Mouse (Mus musculus) kidney, embryonic 14.5 days (tissue): Measurements from ENCODE around the gene Isyna1. TPM values are rescaled to one million over a fixed set of nuclear protein-coding genes. Genes with fewer than 3 reads are reported as not detected.

Source experiments
- ATAC-seq: fragments of 200-750 bp; cut with Nextera tagmentation; 2 replicates; pipeline ENCODE4 v1.8.0; 2017; ENCODE audit warnings: moderate number of reproducible peaks, mild to moderate bottlenecking, moderate TSS enrichment, moderate library complexity; ENCODE audit not compliant: low FRiP score, low TSS enrichment
- H3K27ac ChIP-seq: fragments of 300-500 bp; sonication (generic); 2 replicates; pipeline ENCODE4 v1.5.1; 2014; ENCODE audit warnings: low read depth, mild to moderate bottlenecking, low read length, moderate library complexity, mixed read lengths
- H3K27me3 ChIP-seq: fragments of 300-500 bp; sonication (generic); 2 replicates; pipeline ENCODE4 v1.6.1; 2014; ENCODE audit warnings: mild to moderate bottlenecking, low read length; ENCODE audit not compliant: control insufficient read depth, insufficient read depth
- H3K36me3 ChIP-seq: fragments of 300-500 bp; sonication (generic); 2 replicates; pipeline ENCODE4 v1.6.1; 2014; ENCODE audit warnings: low read length, mixed read lengths; ENCODE audit not compliant: control insufficient read depth, insufficient read depth
- H3K4me1 ChIP-seq: fragments of 300-500 bp; sonication (generic); 2 replicates; pipeline ENCODE4 v1.6.1; 2014; ENCODE audit warnings: low read length, mixed read lengths; ENCODE audit not compliant: control insufficient read depth, insufficient read depth
- H3K4me2 ChIP-seq: fragments of 300-500 bp; sonication (generic); replicated peaks from 2 replicates; pipeline ENCODE4 v1.6.1; 2014; ENCODE audit warnings: low read depth, mild to moderate bottlenecking, low read length
- H3K4me3 ChIP-seq: fragments of 300-500 bp; sonication (generic); 2 replicates; pipeline ENCODE4 v1.5.1; 2014; ENCODE audit warnings: mild to moderate bottlenecking, low read length
- H3K9ac ChIP-seq: fragments of 300-500 bp; sonication (generic); 2 replicates; pipeline ENCODE4 v1.6.1; 2014; ENCODE audit warnings: low read depth, mild to moderate bottlenecking, low read length, moderate library complexity
- H3K9me3 ChIP-seq: fragments of 300-500 bp; sonication (generic); 2 replicates; pipeline ENCODE4 v1.6.1; 2016; ENCODE audit warnings: low read length; ENCODE audit not compliant: control insufficient read depth
- WGBS: fragments of 180-500 bp; shearing (Covaris S2); extraction: QIAGEN DNeasy Blood & Tissue Kit; methylation state at CpG from one replicate; pipeline ENCODE4 v1.1.7; 2014; 5-methylcytosine and 5-hydroxymethylcytosine counted together
- polyA plus RNA-seq: library from polyadenylated mRNA; unstranded; fragments of >200 nt; fragmentation: Nextera tagmentation; extraction: Ambion mirVana; gene quantifications from 2 replicates; pipeline ENCODE4 v1.2.1, GENCODE M21; 2014

The Isyna1 gene
- polyA plus RNA-seq, 1 experiment from 2014 or later, result 118 TPM

DNA sequence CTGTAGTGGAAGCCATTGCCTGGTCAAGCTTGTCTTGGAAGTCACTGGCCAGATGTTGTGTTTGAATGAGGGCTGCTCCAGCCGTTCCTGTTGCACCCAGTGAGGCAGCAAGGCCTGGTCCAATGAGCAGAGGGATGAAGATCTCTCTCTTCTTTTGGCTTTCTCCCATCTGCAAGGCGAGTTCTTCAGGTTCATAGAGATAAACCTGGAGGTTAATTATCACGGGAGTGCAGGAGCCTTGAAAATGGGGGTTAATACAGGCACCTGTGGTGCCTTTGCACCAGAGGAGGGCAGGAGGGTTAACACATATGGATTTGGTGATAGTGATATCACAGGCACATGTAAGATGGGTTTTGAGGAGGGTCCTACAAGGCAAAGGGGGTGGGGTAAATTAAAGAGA lies 28.0 kb downstream of the Isyna1 start:
- Histone ChIP-seq H3K4me2 (no peak overlapping the region), H3K36me3 (no peaks in the 10 kb centered on the region), H3K4me3 (no peak overlapping the region), H3K9me3 (no peaks in the 10 kb centered on the region), H3K27me3 (no peaks in the 10 kb centered on the region), H3K27ac (no peak overlapping the region), H3K4me1 (peaks cover 2% of the 10 kb centered on the region; the same call in 1 of the 2 replicates), H3K9ac (no peak overlapping the region)
- 63% methylated on average over 3 of the region's 3 CpGs for WGBS
- no peak for ATAC-seq

DNA sequence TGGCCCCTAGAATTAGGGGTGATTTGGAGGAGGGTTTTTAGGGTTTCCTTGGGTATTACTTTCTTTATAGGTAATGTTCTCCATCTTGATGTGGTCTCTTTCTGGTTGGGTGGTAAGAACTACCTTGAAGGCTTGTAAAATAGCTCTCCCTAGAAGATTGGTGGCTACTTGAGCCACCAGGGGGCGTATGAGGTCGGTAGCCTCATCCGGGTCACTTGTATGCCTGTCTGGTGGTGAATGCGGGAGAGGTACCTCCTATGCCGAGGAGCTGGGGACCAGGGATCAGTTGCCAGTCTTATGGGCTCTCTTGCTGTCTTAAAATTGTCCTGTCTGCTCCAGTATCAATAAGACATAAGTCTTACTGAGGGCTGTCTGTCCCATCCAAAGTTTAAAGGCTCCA lies 30.9 kb downstream of the Isyna1 start:
- 11% methylated on average over 5 of the region's 5 CpGs for WGBS
- H3K27ac ChIP-seq, result no peak overlapping the region

DNA sequence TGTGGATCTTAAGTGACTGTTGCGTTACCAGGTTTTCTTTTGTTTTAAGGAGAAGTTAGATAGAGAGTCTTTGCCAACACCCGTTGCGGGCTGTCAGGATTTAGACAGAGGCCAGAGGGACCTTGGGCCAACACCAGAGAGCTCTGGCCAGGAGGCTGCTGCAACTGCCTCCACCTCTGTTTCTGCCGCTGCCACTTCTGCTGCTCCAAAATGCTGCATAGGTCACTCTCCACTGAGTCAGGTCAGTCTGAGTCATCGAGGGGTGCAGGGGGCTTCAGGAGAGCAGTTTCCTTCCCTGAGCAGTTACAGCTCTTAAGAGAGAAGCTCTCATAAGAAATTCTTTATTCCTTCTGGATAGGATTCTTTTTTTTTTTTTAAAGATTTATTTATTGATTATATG lies 32.9 kb downstream of the Isyna1 start:
- no peak for ATAC-seq
- H3K4me3 ChIP-seq, result no peak overlapping the region
- no peak overlapping the region for H3K9ac ChIP-seq
- no peaks in the 10 kb centered on the region for H3K36me3 ChIP-seq
- no peak overlapping the region for H3K4me2 ChIP-seq
- whole genome bisulfite sequencing, result 82% methylated on average over 5 of the region's 5 CpGs
- H3K27me3 ChIP-seq, result no peaks in the 10 kb centered on the region
- H3K4me1 ChIP-seq, result peaks cover 21% of the 10 kb centered on the region; the same call in 1 of the 2 replicates
- no peaks in the 10 kb centered on the region for H3K9me3 ChIP-seq
- no peak overlapping the region for H3K27ac ChIP-seq

More for the DNA sequence above, 30.9 kb downstream of the Isyna1 start:
- no peak overlapping the region for H3K9ac ChIP-seq
- H3K9me3 ChIP-seq, result no peaks in the 10 kb centered on the region
- no peak overlapping the region for H3K4me3 ChIP-seq
- no peaks in the 10 kb centered on the region for H3K27me3 ChIP-seq
- no peaks in the 10 kb centered on the region for H3K36me3 ChIP-seq
- peaks cover 6% of the 10 kb centered on the region; the same call in 1 of the 2 replicates for H3K4me1 ChIP-seq
- no peak overlapping the region; the same call in 1 of the 2 replicates for H3K4me2 ChIP-seq
- ATAC-seq, result no peak

DNA sequence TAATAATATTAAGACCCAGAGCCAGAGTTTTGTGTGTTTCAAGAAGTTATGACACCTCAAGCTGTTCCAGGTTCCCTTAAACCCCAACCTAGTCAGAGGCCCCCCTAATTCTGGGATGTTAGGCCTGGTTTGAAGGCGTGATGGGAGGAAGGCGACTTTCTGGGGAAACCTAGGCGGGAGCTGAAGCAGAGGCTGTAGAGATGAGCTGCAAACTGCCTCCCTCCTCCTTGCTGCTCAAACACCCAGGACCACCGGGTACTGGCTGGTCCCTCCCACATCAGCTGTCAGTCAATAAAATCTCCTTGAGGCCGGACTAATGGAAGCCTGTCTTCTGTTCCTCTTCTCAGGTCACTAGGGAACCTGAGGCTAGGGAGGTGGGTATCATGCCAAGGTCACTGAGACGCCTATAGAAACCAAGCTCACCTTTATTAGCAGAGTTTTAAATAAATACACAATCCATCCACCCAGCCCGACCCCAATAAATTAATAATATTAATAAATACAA lies 34.9 kb downstream of the Isyna1 start:
- H3K9ac ChIP-seq, result peak overlapping the region; percentile 57; the same call in 1 of the 2 replicates
- H3K4me3 ChIP-seq, result peak overlapping the region; percentile 49
- peaks cover 22% of the 10 kb centered on the region; the same call in 1 of the 2 replicates for H3K4me1 ChIP-seq
- peak overlapping the region; percentile 66 for H3K4me2 ChIP-seq
- no peaks in the 10 kb centered on the region for H3K27me3 ChIP-seq
- no peaks in the 10 kb centered on the region for H3K9me3 ChIP-seq
- no peak for ATAC-seq
- 53% methylated on average over 7 of the region's 7 CpGs for WGBS
- no peak overlapping the region for H3K27ac ChIP-seq
- H3K36me3 ChIP-seq, result no peaks in the 10 kb centered on the region

DNA sequence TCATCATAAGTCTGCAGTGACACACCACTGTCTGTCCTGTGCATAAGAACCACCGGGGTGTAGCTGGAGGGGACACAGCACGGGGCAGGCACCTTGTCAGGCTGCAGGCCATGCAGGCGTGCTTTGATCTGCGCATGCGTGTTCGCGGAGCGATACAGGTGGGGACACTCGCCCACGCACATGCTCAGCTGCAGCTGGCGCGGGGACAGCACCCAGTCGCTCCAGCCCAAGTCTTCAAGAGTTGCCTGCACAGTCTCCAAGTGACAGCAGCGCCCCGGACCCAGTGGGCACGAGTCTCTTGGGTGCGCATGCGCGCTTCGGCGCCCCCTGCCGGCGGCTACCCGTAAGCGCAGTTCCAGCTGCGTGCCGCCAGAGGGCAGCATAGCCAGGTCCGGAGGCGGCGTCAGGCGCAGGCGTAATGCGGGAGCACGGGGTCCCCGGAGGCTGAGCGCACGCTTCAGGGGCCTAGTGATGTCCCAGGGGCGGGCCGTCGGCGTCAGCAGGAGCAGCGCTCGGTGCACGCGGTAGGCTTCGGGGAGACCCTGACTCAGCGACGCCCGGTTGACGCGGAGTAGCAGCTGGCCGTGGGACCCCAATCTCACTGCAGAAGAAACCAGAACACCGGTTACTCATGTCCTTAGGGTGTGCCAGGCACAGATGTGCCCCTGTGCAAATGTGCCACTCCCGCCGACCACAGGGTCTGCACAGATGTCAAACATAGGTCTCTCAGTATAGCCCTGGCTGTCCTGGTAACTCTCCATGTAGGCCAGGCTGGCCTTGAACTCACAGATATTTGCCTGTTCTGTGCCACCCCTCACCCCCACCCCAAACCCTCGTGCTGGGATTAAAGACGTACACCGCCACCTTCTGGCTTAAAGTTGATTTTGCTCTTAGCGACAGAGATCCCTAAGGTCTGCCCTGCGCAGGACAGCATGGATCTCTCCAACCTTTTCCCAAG lies 35.7 kb downstream of the Isyna1 start:
- WGBS, result under 1% methylated on average over 60 of the region's 60 CpGs
- no peaks in the 10 kb centered on the region for H3K27me3 ChIP-seq
- ATAC-seq, result peak; percentile 91

DNA sequence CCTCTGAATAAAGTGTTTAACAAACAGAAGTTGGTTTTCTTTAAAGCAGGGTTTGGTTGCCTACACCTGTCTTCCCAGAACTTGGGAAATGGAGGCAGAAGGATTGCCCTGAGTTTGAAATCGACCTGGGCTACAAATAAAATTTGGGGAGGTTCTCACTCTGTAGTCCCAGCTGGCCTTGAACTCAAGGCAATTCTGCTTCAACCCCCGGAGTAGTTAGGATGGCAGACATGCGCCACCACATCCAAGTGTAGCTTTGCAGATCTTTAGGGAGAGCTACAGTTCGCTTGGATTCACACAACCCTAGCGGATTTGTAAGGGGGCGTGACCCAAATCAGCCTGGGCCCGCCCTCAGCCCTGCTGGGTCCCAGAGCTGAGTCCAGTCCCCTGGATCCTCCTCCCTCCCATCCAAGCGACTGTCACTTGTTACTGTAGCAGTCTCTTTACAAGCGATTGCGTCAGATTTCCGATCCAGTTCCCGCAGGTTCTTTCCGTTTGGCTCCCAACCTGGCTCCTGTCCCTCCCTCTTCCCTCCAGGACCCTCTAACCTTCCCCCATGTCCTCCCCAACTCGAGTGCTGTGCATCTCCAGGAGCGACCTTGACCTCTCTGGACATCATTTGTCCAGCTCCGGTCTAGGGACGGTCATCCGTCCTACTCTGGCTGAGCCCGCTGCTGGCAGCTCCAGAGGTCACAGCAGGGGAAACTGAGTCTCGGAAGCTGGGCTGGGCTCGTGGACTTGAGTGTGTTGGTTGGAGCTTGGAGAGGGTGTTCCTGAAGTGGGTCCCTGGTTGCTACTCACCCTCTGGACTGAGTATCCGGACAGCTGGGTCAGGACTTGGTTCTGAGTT lies 36.6 kb downstream of the Isyna1 start:
- H3K36me3 ChIP-seq, result no peaks in the 10 kb centered on the region
- H3K4me3 ChIP-seq, result no peak overlapping the region
- no peaks in the 10 kb centered on the region for H3K27me3 ChIP-seq
- peak overlapping the region; percentile 57; the same call in 1 of the 2 replicates for H3K9ac ChIP-seq
- peak overlapping the region; percentile 66 for H3K4me2 ChIP-seq
- peak; percentile 47; the same call in 1 of the 2 replicates for ATAC-seq
- H3K9me3 ChIP-seq, result no peaks in the 10 kb centered on the region
- 14% methylated on average over 22 of the region's 22 CpGs for WGBS
- H3K27ac ChIP-seq, result no peak overlapping the region
- peaks cover 26% of the 10 kb centered on the region; the same call in 1 of the 2 replicates for H3K4me1 ChIP-seq

More for the DNA sequence above, 35.7 kb downstream of the Isyna1 start:
- H3K4me3 ChIP-seq, result peak overlapping the region; percentile 49
- no peaks in the 10 kb centered on the region for H3K9me3 ChIP-seq
- H3K27ac ChIP-seq, result peak overlapping the region; percentile 42; the same call in 1 of the 2 replicates
- no peaks in the 10 kb centered on the region for H3K36me3 ChIP-seq
- H3K9ac ChIP-seq, result peak overlapping the region; percentile 57; the same call in 1 of the 2 replicates
- H3K4me2 ChIP-seq, result peak overlapping the region; percentile 66
- peaks cover 26% of the 10 kb centered on the region; the same call in 1 of the 2 replicates for H3K4me1 ChIP-seq

DNA sequence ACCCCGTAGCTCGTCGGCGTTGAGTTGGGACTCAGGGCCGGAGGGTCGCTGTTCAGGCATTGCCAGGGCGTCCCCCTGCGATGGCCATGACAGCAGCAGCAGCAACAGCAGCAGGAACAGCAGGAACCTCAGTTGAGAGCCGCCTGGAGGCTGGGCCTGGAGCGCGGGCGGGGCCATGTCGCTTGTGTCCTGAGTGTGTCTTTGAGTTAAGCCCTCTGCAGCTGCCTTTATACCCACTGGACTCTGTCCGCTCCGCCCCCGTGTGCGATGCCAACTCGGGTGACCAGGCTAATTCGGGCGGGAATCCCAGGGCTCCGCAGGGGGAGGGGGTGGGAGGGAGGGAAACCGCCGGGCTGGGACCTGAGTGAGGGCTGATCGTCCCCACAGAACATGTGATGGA lies 37.3 kb downstream of the Isyna1 start:
- Histone ChIP-seq H3K4me1 (peaks cover 28% of the 10 kb centered on the region; the same call in 1 of the 2 replicates), H3K4me3 (no peak overlapping the region), H3K9me3 (no peaks in the 10 kb centered on the region), H3K4me2 (peak overlapping the region; percentile 10; the same call in 1 of the 2 replicates), H3K27ac (no peak overlapping the region), H3K9ac (no peak overlapping the region; the same call in 1 of the 2 replicates), H3K36me3 (no peaks in the 10 kb centered on the region), H3K27me3 (no peaks in the 10 kb centered on the region)
- no peak for ATAC-seq
- WGBS, result 22% methylated on average over 21 of the region's 24 CpGs

DNA sequence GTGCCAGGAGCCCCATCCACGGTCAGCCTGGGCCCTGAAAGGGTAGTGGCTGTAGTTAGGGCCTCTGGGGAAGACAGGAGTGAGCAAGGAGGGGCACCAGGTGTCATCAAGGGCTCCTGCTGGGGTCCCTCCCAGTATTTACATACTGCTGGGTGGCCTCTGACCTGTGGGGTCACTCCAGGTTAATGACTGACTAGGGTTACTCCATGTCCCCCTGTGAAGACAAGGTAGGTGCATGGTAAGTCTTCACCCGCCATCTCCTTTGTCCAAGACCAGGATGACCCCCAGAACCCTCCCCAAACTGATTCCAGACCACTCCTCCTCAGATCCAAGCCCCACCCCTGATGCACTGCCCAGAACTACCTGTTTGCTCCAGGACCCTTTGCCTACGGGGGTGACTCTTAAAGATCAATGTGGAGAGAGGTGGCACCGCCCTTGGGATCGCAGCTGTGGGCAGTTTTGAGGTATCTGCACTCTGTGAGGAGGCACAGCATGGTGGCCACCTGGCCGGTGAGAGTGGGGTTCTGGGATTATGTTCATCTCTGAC lies 38.2 kb downstream of the Isyna1 start, which contains the start of gene Gdf15:
TSS of gene Gdf15 (minus strand) at position 111 of the 547 bp plus-strand sequence.
- WGBS, result 80% methylated on average over 6 of the region's 6 CpGs
- Histone ChIP-seq H3K27ac (no peak within 1 kb of the TSS), H3K9ac (no peak within 1 kb of the TSS; the same call in 1 of the 2 replicates), H3K9me3 (no peaks in the 10 kb centered on the region), H3K36me3 (no peaks in the 10 kb centered on the region), H3K4me2 (peak within 1 kb of the TSS; percentile 10; the same call in 1 of the 2 replicates), H3K4me3 (no peak within 1 kb of the TSS), H3K27me3 (no peaks in the 10 kb centered on the region), H3K4me1 (peaks cover 30% of the 10 kb centered on the region; the same call in 1 of the 2 replicates)
- ATAC-seq, result no peak
